Mouse (Mus musculus) kidney, postnatal 4 days (tissue): ENCODE results near the gene Lmx1b.

Source experiments
- DNase-seq, 2 experiments: peaks; one replicate each; pipeline ENCODE4 v3.0.0; 2021; ENCODE audit warnings: mixed read lengths in 2 of 2

Gene Lmx1b

GRCm38 (mm10) chr2:33643721-33644713 is 3.7 kb upstream of the Lmx1b start:
- no peak for DNase-seq

- DNase-seq, result peak; percentile 83 to 87
Measured at GRCm38 (mm10) chr2:33642650-33643458, 2.5 kb upstream of the Lmx1b start.

GRCm38 (mm10) chr2:33641859-33642571 is 1.7 kb upstream of the Lmx1b start:
- DNase-seq, result peak; percentile 30 to 51

GRCm38 (mm10) chr2:33640978-33641858 is 907 bp upstream of the Lmx1b start:
- peak; percentile 67 to 81 for DNase-seq

- peak; percentile 62 to 71 for DNase-seq
Measured at GRCm38 (mm10) chr2:33639301-33640170, 775 bp downstream of the Lmx1b start.

GRCm38 (mm10) chr2:33638141-33638733 is 2.1 kb downstream of the Lmx1b start:
- DNase-seq, result no peak

GRCm38 (mm10) chr2:33637288-33637687 is 3.0 kb downstream of the Lmx1b start:
- DNase-seq, result no peak

- DNase-seq, result peak in 1 of 2 experiments; percentile 43
Measured at GRCm38 (mm10) chr2:33636628-33637188, 3.6 kb downstream of the Lmx1b start.

- peak in 1 of 2 experiments; percentile 49 for DNase-seq
Measured at GRCm38 (mm10) chr2:33636117-33636521, 4.2 kb downstream of the Lmx1b start.

GRCm38 (mm10) chr2:33635323-33636116 is 4.8 kb downstream of the Lmx1b start:
- no peak for DNase-seq

GRCm38 (mm10) chr2:33634481-33635090 is 5.7 kb downstream of the Lmx1b start:
- DNase-seq, result no peak

- no peak for DNase-seq
Measured at GRCm38 (mm10) chr2:33633955-33634354, 6.4 kb downstream of the Lmx1b start.

- DNase-seq, result no peak
Measured at GRCm38 (mm10) chr2:33633237-33633636, 7.1 kb downstream of the Lmx1b start.

GRCm38 (mm10) chr2:33632551-33633059 is 7.7 kb downstream of the Lmx1b start:
- DNase-seq, result no peak

GRCm38 (mm10) chr2:33631708-33632343 is 8.5 kb downstream of the Lmx1b start:
- peak; percentile 46 to 62 for DNase-seq

GRCm38 (mm10) chr2:33631022-33631707 is 9.1 kb downstream of the Lmx1b start:
- peak in 1 of 2 experiments; percentile 33 for DNase-seq
